Mouse (Mus musculus): ENCODE measurements around the gene Sppl3.

- TF ChIP-seq ETS1 (conservative IDR thresholded peaks at IDR 0.05; ENCODE audit: low read depth, low read length) (no peak), ELF1 (IDR thresholded peaks at IDR 0.05; ENCODE audit: low read depth, low read length) (no peak), EP300 (IDR thresholded peaks at IDR 0.05; ENCODE audit: low read length) (no peak), POLR2A (IDR thresholded peaks at IDR 0.05; ENCODE audit: low read depth, low read length) (no peak), IRF4 (IDR thresholded peaks at IDR 0.05; ENCODE audit: low read depth, low read length) (no peak), ZKSCAN1 (IDR thresholded peaks at IDR 0.05; ENCODE audit: borderline replicate concordance, low read depth, low read length) (no peak), MAFK (IDR thresholded peaks at IDR 0.05; ENCODE audit: insufficient replicate concordance, low read length) (no peak), BHLHE40 (IDR thresholded peaks at IDR 0.05; ENCODE audit: low read depth, low read length) (no peak), CTCF (conservative IDR thresholded peaks at IDR 0.05 in 1 of 2, IDR thresholded peaks at IDR 0.05 in 1 of 2; ENCODE audit: low read depth in 2 of 2, low read length in 2 of 2) (no peak), MAZ (IDR thresholded peaks at IDR 0.05; ENCODE audit: low read depth, low read length) (no peak), ZNF384 (IDR thresholded peaks at IDR 0.05; ENCODE audit: low read depth, low read length) (no peak), MAX (IDR thresholded peaks at IDR 0.05; ENCODE audit: low read length) (no peak)
Measured at GRCm38 (mm10) chr5:115127421-115128179, 116.7 kb downstream of the Sppl3 start.

All from CH12.LX (cell line).